Mouse (Mus musculus) spleen, postnatal 10 days (tissue): ENCODE results near the gene Hic1.
"Not testable (repeated sequence)": the region's sequence is repeated elsewhere in the genome, so short reads cannot be mapped to it uniquely, and the experiment has no call there.

Source experiments
- DNase-seq, 2 experiments: peaks; one replicate each; pipeline ENCODE4 v3.0.0; 2021 to 2022; ENCODE audit warnings: low spot score in 2 of 2

Gene Hic1

DNA sequence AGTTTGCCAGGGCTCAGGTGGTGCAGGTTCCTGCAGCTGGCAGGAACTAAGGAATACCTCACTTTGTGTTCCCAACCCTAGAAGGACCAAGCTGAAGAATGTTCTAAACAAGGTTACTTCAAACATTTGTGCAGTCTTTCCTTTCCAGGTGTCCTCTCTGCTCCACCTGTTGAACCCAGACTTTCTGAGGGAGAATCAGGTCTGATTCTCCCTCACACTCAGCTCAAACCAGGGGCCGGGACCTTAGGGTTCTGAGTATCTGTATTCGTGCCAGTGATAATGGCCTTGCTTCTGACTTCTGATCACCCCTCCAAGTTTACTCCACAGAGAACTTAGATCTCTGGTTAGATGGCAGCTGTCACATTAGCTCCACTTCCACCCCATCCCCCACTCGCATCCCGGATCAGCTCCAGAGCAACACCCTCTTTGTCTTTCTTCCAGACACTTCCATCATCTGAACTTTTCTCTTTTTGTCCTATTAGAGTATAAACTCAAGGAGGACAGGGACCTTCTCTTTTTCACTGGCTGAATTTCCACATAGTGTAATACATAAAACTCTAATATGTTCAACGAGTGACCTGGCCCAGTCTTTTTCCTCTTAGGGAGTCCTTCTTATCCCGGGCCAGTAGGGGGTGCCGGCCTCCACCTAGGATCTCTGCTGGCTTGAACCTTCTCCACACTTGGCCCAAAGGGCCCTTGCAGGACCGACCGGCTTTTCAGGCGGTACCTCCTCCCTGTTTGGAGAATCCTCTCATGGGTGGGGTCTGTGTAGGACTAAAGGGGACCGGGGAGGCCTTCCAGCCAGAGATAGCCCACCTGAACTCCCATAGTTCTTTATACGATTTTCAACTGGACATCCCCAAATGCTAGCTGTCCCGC is 23.3 kb upstream of the Hic1 start:
- DNase-seq = peak; percentile 41 to 80

DNA sequence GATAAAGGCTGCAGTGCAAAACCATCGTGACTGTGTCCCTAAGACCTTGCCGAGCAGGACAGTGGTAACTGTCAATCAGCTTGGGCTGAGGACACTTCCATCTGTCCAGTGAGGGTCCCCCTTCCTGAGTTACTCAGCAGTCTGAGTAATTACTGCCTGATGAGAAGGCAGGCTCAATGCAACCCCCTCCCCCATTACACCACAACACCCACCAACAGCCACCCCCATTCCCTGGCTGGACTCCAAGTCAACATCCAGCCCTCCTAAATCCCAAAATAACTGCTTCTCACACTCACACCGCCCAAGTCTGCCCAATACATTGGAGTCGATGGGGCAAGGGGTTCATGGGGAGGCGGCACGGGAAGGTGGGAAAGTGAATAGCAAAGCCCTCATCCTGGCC is 22.5 kb upstream of the Hic1 start:
- DNase-seq = no peak

DNA sequence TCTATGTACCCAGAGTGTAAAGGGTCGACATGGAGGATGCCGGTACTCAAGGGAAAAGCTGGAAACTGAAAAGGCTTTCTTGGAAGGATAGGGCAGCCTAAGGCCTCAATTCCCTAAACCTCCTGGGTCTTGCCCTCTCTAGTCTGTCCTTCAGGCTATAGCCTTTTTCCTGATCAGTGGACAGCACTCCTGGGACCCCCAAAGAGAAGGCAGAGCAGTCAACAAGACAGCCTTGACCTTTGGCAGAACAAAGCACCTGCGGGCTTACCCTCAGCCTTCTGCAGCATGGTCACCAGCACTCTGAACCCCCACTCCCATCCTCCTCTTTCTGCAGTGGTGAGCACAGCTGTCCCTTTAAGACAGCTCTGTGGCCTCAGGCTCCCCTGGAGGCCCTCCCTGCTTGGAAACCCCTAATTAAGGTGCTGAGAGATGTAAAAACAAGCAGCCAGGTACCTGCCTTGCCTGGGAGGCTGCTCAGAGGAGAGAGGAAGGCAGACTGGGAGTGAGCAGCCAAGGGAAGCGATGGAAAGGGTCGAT is 21.7 kb upstream of the Hic1 start, which contains the start of gene Dph1:
TSS of gene Dph1 (minus strand) at position 337 of the 537 bp plus-strand sequence.
- DNase-seq = no peak

- DNase-seq = peak; percentile 63 to 90
These were observed 21.0 kb upstream of the Hic1 start for GRCm38 (mm10) chr11:75190371-75190724.

- no peak for DNase-seq
These were observed 20.5 kb upstream of the Hic1 start for GRCm38 (mm10) chr11:75189713-75190370.

DNA sequence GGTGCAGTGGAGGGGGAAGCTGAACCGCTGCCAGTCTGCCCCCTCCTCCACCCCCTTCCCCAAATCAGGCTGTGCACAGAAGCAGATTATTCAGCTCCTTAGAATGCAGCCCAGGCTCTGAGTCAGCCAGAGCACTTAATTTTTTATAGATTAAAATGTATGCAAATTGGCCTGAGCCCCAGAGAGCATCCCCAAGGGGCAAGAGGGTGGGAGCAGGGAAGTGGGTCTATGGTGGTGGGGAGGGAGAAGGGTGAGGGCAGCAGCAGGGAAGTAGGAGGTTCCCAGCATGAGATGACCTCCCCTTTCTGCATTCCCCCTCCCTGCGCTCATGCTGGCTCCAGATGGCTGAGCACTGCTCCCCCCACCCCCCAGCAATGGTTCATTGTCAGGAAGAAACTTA is 15.7 kb upstream of the Hic1 start:
- no peak for DNase-seq

DNA sequence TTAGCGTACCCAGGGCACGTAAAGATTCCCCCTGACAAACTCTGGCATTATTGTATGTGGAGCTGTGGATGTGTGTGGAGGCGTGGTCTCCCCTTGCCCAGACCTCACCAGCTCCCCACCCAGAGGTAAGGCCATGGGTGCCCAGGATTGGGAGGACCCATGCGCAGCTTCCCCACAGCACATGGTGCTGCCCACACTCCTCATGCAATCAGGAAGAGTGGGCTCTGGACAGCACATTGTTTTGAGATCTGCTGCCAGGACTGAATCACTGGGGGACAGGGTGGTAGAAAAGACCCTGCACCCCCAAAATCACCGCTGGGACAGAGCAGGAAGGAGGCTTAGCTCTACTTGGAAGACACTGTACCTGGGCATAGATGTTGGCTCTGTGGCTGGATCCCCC is 15.3 kb upstream of the Hic1 start:
- DNase-seq = no peak

DNA sequence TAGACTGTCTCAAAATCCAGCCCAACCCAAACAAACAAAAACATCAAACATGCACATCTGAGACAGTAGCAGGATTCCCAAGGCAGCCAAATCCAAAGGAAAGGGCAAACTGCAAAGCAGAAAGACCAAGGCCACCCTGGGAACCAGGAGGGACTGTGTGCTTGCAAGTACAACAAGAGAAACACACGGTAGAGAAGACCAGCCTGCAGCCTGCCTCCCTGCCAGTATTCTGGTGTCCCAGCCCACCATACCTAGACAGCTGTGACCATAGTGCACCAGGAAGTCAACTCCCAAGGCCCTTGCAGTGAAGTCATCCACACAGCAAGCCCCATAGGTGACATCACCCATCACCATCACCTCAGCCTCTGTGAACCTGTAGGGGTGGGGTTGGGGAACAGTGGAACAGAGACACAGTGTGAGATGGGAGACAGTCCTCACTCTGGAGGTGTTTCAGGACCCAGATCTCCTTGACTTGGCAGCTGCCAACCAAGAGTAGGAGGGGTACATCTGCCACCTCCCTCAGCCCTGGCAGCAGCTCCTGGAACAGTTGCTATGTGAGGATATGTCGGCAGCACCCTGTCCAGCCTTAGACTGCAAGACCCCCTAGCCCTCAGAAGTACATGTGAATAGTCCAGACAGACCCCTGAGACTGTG is 14.7 kb upstream of the Hic1 start:
- no peak for DNase-seq

DNA sequence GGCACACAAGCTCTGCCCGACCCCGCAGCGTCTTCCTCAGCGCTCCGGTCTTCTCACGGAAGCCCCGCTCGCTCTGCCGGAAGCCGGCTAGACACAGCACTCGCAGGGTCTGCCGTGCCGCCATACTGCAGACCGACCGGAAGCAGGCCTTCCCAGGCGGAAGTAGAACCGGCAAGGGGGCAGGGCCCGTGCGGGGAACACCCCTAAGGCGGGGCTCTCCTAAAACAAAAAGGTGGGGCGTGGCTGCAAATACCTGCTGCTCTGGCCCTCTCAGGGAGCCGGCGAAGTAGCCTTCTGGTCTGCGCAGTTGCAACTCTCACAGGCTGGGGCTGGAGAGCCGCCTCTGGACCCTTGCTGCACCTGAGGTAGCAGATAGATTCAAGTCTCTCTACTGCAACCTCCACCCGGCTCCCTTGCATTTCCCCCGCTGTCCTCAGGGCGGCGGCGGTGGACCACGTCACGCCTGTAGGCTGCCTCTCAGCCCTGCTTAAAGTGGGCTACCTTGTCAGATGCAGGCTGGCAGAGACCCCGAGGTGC is 9.4 kb upstream of the Hic1 start, which contains the start of gene Ovca2:
TSS of gene Ovca2 (minus strand) at position 164 of the 537 bp plus-strand sequence.
- DNase-seq = peak; percentile 81 to 90

DNA sequence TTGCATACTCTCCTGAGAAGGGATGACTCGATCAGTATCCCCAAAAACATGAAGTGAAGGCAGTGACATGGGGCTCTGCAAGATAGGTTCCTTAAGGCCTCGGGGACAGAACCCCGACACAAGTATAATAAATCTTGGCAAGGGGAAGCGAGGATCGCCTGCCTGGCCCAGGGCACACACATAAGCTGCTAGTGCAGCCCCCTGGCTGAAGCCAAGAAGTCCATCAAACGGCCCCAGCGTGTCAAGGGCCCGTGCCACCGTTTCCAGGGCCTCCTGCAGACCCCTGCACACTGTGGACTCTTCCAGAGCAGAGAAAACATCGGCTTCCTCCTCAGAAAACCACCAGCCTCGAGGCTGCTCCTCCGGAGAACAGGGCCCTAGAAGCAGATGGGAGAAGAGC is 8.7 kb upstream of the Hic1 start:
- DNase-seq = no peak

DNA sequence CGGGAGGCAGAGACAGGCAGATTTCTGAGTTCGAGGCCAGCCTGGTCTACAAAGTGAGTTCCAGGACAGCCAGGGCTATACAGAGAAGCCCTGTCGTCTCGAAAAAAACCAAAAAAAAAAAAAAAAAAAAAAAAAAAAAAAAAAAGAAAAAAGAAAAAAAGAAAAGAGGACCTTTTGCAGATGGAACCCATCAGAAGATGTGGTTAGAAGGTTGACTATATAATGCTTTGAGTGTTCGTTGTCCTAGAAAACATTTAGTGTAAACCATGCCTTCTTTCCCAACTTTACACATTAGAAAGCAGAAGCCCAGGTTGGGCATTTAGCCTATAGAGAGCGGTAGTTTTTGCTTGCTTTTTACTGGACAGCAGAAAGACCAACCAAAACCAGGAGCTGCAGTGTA is 5.3 kb upstream of the Hic1 start:
- not testable (repeated sequence) for DNase-seq

DNA sequence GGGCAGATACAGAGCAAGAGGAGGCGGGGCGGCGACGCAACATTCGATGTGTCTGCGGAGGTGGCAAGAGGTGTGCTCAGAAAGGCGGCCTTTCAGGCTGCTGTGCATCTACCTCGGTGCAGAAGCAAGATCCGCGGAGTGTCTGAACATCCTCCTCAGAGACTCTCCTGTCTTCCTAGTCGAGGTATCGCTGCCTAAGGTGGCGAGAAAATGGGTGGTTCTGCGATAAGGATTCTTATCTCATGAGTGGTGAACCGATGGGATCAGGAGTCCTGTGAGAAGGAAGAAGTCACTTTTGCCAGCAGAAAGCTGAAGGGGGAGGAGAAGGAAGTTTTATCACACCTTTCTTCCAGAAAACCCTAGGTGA is 4.5 kb upstream of the Hic1 start:
- no peak for DNase-seq

GRCm38 (mm10) chr11:75173095-75173798 is 3.9 kb upstream of the Hic1 start:
- DNase-seq = peak; percentile 69 to 86

DNA sequence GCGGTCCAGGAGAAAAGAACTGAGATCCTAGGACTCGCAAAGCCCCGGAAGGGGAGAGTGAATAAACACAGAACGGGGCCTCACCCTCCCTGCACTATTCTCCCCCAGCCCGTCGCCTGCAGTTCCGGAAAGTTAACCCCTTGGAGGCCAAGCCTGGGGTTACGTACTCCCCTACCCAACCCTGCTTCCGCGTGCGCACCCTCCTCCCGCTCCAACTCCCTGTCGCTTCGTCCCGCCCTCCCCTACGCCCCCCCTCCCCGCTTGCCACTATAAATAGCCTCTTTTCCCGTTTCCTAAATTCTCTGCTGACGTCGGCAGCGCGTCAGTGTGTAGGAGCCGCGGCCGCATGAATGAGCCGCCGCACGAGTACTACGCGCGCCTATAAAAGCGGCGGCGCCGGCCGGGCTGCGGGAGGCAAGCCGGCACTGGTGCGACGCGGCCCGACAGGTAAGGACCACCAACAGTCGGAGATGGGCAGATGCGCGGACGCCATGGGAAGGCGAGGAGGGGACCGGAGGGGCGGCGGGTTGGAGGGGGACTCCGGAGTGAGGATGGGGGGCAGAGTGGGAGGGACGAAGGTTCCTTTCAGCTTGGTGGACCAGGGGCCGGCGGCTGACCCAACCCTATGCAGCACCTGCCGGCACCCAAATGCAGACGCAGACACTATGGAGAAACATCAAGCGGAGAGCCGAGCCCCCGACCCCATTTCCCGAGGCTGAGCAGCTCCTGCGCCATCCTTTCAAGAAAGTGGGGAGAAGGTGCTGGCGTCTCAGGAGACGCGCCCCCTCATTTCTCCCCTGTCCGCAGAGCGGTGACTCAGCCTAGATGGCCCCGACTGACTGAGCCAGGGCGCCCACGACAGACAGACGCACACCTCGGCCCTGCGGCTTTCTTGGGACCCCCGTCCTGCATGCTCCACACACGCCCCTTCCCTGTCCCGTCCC is 3.1 kb upstream of the Hic1 start:
- DNase-seq = no peak

DNA sequence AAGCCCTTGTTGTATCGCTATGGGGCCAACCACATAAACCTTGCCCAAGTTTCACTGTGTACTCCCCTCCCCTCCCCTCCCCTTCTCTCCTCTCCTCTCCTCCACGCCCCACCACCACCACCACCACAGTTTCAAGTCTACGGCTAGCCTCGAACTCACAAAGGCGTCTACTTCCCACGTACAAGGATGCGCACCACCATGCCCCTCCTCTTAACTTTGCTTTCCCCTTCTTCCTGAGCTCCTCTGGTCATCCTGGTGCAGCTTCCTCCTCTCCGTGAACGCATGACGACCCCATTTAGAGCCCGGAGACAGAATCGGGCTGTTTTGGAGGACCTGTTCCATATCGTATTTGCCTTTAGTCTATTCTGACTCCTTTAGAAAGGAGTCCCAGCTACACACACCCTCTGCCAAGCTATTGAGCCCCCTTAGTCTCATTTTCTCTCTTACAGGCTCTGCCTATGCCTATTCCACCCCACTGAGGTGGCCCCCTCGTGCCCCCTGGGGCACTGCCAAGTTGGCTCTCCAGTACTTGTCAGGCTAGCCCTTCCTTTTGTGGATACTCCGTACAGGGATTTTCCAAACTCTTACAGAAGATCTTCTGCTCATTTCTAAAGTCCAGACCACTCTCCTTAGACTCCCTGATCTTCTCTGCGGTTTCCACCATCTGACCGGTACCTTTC is 2.0 kb upstream of the Hic1 start:
- no peak for DNase-seq

GRCm38 (mm10) chr11:75170136-75170751 is 925 bp upstream of the Hic1 start:
- peak; percentile 82 to 93 for DNase-seq

DNA sequence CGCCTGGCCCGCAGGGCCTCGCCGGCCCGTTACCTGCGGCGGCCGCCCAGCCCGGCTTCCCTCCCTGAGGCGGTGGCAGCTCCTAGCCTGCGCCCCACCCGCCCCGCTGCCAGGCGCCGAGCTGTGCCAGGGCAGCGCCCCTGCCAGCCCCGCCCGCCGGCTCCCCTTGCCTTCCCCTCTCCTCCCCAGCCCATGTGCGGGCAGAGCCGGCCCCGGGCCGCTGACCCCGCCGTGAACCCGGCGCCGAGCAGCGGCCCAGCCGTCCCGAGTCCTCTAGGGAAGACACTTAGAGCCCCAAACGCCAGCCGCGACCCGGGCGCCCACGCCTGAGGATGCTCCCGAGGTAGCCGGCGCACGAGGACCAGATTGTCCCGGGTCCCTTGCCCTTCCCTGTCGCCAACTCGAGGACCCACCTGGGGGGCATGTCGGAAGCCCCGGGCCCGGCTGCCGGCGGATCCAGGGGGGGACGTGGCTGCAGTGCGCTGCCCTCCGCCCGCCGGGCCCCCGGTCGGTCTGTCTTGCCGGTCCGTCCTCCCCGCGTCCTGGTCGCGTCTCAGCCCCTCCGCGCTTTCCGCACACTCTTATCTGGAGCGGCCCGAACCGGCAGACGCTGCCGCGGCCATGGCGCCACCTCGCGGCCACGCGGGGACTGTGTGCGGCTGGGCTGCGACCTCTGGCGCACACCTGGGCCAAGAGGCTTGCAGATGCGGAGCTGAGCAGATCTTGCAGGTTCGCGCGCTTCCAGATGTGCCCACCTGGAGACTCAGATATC is 543 bp downstream of the Hic1 start:
- DNase-seq = peak; percentile 74 to 85
